Mouse (Mus musculus) kidney, adult 8-10 months (tissue): ENCODE measurements at regions not wholly inside any gene's neighbourhood (a gene's known extent, or its start where the extent isn't known, plus 50 kb on each side); places are given as distances from the start of the nearest gene placed in this dataset.

ENCODE experiments used
- DNase-seq, 2 experiments: peaks; one replicate each; pipeline ENCODE4 v3.0.0; 2022

DNA sequence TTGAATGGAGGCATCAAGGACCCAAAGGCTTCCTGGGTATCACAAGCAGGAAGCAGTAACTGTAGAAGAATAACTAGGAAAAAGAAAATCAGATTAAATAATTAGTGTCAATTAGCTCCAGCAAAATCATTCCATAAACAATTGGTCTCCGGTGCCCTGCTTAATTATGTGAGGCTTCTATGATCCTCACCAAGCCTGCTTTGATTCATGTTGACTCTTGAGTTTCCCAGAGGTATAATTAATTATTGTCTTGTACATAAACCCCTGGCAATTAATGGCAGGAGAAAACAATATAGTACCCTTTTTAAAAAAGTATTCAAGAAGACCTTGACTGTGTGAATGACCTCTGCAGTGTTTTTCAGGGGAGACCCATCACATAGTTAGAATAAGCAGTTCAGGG lies 61.5 kb upstream of the Sp8 start:
- no peak for DNase-seq

DNA sequence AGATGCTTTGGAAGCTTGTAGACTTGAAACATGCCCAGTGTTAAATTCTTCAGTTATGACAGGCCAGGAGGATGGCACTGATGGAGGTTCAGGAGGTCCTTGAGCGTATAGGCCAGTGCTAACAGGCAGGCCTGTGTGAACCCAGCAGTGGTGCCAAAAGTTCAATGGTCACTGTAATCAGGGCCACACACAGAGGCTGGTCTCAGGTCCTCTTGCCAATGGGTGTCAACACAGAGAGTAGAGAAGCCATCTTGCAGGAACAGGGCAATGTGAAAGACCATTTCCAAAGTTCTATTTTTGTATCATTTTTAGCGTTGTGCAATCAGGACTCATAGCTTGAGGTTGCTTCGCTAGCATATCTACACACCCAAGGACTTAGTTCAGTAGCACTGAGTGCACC lies 64.2 kb upstream of the Sp8 start:
- DNase-seq: no peak

DNA sequence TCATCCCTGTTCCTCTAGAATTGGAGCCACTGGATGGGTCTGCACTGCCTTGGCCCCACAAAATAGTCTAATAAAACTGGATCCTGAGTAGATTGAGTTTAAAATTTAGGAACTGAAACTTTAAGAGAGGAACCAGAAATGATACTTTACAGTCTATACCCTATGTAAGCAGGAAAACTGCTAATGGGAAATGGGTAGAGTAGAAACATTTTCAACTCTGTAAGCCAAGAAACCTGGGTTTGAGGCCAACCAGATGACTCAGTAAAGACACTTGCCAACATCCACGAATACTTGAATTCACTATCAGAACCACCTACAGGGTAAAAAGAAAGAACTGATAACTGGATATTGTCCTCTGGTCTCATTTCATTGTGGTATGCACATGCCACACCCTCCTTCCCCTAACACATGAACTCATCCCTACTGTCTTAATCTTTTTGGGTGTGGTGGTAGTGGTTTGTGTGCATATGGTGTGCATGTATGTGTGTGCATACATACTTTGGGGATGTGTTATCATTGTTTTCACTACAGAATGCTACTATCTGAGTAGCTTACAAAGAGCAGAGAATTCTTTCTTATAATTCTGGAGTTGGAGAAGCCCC lies 70.6 kb upstream of the Sp8 start:
- no peak for DNase-seq

- DNase-seq: no peak
These were observed 73.3 kb upstream of the Sp8 start for GRCm38 (mm10) chr12:118772790-118773189.

DNA sequence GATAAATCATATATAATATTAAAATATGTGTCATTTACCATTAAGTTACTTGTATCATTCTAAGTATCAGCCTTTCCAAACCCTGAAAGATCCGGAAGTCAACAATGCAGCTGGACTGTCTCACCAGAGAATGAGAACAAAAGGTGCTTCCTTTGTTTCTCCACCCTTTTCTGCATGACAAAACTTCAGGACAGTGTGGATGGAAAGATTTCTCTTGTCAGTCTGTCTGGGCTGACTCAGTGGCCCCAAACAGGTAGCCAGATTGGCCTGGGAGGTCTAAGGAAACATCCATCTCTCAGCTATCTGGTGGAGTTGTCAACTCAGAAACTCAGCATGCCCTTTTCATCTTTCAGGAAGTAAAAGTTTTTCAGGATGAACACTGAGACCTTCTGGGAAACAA lies 79.7 kb upstream of the Sp8 start:
- no peak for DNase-seq

GRCm38 (mm10) chr12:118754076-118754475 lies 92.1 kb upstream of the Sp8 start:
- no peak for DNase-seq

GRCm38 (mm10) chr12:118739103-118739502 lies 107.0 kb upstream of the Sp8 start:
- no peak for DNase-seq

GRCm38 (mm10) chr12:118725891-118726290 lies 120.2 kb upstream of the Sp8 start:
- DNase-seq: no peak

DNA sequence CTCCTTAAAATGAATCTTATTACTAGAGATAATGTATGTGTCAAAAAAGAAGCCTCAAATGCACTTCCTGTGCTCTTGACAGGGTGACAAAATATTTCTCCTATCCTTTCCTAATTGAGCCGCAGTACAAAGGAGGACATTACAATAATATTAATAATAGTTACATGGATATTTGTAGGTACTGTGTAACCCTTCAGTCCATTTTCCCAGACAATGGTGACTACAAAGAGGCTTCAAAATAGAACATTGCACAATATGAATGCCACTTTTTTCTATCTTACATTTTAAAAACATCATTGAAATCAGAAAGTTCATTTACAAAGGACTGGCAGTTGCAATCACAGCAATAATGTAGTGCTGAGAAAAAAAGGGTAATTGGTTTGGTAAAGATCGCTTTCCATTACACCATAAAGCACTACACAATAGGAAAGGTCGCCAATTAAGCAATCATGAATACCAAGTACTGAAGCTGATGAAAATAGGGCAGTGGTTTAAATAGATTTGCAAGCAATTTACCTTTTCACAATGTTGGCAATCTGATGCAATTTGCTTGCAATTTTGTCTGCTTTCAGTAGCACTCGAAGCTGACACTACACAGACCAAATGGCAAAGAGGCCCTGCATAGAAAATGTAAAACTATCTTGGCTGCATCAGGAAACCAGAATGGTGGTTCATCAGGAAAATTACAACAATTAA lies 126.1 kb upstream of the Sp8 start:
- no peak for DNase-seq

- DNase-seq: no peak
These were observed 129.3 kb upstream of the Sp8 start for GRCm38 (mm10) chr12:118716824-118717223.

- no peak for DNase-seq
These were observed 139.5 kb upstream of the Sp8 start for GRCm38 (mm10) chr12:118706626-118707025.

GRCm38 (mm10) chr12:118704826-118705225 lies 141.3 kb upstream of the Sp8 start:
- DNase-seq: no peak

DNA sequence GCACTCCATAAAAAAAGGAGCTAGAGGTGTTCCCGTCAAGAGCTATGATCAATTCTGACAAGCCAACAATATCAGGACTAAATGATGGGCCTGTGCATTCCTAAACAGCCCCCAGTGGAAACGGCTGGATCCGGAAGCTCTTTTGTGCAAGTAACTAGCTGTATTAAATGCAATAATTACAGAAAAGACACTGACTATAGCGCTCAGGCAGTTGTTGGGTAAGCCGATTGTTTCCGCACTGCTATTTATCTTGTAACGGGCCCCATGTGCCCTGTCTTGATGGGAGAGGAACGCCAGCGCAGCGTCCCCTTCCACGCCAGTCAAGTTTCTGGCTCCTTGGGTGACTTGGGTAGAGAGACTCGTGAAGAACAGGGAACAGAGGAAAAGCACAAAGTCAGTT lies 142.4 kb upstream of the Sp8 start:
- DNase-seq: no peak

GRCm38 (mm10) chr12:118703068-118703662 lies 143.0 kb upstream of the Sp8 start:
- DNase-seq: no peak

DNA sequence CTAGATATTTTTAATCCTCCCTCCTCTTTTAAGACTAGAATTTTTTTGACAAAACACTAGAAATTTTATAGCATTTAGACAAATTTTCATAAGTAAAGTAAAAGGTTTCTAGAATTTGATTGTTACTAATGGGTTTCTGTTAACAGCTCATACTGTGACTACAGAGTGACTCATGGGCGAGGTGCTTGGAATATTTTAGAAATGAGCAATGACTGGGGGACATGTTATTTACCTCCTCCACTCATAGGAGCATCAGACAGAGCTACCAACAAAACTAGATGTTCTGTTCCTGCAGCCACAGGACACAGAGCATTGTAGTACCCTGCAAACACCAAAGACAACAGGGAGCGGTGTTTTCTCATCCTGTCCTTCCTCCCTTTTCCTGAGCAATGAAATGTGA lies 144.3 kb upstream of the Sp8 start:
- no peak for DNase-seq

DNA sequence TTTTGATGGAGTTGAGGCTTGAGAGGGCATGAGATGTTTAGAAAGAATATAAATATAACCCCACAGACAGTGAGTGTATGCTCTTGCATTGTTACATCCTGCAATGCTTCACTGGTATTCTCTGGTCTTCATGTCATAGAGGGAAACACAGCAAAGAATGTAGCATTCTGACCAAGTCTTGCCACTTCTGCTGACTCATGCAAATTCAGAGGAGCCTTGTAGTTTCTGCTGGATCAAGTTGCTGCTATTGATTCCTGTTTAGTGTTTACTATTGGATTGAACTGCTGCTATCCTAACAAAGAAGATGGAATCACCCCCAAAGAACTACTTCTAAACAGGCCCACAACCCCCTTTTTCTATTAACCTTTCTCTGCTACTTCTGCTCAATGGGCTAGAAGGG lies 148.0 kb upstream of the Sp8 start:
- DNase-seq: no peak

DNA sequence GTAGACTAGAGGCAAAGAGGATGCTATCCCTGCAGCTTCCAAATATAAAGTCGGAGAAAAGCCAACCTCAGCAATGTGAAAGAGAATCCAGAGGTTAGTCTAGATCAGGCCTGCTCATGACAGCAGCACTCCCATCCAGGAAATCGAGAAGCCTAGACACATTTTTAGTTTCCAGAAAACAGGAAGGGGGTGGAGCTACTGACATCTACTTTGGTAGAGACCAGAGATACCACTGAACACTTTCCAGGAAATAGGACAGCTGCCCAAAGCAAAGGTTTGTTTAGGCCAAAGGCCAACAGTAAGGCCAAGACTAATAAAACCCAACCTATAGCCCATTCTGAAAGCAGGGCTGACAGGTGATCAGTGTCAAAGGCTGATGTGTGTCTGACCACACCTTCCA lies 151.4 kb upstream of the Sp8 start:
- DNase-seq: no peak

- no peak for DNase-seq
These were observed 163.2 kb upstream of the Sp8 start for GRCm38 (mm10) chr12:118682902-118683301.

DNA sequence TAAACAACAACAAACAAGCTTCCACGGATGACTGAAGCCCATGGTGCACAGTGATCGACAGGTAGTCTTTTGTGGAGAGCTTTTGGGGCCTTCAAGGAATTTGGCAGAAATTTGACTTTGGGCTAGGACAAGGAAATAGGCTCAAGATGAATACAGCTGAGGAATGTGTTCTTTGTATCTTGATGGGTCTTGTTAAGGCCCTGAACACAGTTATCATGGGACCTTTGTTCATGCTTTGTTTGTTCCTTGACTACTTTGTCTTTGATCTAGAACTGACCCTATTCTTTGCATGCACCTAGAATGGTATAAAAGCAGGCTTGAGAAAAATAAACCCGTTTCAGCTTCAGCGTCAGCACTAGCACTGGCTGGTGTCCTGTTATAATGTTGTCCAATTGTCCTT lies 168.1 kb upstream of the Sp8 start:
- DNase-seq: no peak

DNA sequence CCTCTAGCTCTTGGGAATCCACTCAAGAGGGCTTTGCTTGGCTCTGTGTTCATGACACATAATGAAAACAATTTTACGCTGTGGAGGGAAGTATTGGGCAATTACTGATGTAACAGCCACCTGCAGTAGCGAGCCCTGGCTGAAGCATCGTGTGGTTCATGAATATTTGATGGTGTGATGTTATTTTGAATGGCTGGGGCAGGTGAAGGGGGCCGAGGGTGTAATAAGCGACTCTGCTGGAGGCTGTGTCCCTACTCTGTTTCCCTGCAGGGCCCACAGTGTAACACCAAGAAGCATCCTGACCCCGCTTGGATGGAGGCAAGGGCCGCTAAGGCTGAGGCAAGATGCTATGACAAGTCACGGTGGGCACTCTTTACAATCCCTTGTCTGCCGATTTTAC lies 184.6 kb upstream of the Sp8 start:
- DNase-seq: no peak

GRCm38 (mm10) chr12:118661214-118661486 lies 185.0 kb upstream of the Sp8 start:
- DNase-seq: no peak

- no peak for DNase-seq
These were observed 185.5 kb upstream of the Sp8 start for GRCm38 (mm10) chr12:118660384-118661213.

DNA sequence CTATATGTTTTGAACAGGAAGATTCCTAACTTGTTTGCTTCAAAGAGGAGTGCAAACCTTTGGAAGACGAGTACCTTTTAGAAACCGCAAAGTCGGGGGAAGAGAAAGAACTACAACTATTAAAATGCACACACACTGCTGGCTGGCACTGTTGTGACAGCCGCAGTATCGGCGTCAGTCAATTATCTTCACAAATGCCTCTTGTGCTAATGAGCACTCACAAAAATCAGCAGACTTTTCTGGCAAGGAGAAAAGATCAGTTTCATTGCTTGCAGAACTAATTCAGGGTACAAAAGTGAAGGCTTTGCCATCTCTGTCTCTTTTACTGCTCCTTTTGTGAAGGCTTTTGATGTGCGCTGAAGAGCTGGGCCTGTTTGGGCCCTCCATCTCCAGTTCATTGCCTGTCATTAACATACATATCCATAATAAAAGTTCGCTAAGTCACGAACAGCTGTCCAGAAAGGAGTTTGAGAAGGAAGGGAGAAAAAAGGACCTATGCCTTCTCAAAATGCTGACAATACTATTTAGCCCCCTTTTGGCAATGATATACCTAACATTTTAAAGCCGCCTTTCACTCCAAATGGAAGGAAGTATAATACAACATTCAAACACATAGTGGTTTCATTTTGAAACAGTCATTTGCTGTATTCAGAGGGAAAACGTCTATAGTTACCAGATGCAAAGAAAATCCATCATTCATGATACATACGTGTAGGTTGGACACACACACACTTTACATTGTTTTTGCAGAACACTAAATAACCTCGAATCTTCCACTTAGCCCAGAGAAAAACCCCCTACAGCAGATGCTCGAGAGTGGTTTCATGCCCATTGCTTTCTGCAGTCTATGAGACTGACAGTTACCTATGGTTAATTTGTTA lies 186.6 kb upstream of the Sp8 start:
- DNase-seq: no peak
